Mouse (Mus musculus) naive thymus-derived CD4-positive, alpha-beta T cell, adult 5 months (primary cell): ENCODE measurements around the gene Polr1c. TPM values are rescaled to one million over a fixed set of nuclear protein-coding genes. Genes with fewer than 3 reads are reported as not detected.

ENCODE experiments used
- polyA plus RNA-seq: library from polyadenylated mRNA; unstranded; fragments of 100-300 nt; shearing (Covaris generic); gene quantifications from one replicate; pipeline ENCODE4 v1.2.1, GENCODE M21; 2017

Gene Polr1c
- 54.6 TPM for polyA plus RNA-seq

DNA sequence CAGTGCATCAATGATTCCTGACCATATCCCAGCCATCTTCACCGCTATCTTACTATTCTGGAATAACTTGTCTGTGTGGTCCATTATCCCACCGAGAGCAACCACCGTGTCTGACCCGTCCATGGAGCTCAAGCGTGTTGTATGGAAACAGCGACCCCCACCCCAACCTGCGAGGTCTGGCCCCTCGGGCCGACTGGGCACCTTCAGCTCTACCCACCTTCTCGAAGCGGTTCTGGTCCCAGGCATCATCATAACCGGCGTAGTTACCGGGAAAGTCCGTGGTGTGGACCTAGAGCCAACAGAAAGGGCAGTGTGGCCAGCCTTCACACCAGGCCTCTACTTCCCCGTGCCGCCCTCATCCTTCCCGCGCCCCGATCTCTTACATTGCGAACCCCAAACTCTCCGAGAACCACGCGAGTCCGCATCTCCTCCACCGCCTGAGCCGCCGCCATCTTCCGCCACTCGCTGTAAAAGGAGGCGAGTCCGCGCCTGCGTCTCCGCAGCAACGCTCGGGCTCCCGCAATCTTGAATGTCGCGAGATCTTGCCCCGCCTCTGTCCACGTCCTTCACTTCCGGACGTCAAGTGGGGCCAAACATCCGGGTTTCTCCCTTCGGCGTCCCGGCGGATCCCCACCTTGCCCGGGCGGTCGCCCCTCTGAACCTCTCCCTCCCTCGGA, at the start of gene Polr1c, which contains the start of gene Yipf3:
Gene Polr1c (minus strand): TSS at position 543 of the 677 bp plus-strand sequence.
Gene Yipf3 (plus strand): TSS at position 569 of the 677 bp plus-strand sequence.

DNA sequence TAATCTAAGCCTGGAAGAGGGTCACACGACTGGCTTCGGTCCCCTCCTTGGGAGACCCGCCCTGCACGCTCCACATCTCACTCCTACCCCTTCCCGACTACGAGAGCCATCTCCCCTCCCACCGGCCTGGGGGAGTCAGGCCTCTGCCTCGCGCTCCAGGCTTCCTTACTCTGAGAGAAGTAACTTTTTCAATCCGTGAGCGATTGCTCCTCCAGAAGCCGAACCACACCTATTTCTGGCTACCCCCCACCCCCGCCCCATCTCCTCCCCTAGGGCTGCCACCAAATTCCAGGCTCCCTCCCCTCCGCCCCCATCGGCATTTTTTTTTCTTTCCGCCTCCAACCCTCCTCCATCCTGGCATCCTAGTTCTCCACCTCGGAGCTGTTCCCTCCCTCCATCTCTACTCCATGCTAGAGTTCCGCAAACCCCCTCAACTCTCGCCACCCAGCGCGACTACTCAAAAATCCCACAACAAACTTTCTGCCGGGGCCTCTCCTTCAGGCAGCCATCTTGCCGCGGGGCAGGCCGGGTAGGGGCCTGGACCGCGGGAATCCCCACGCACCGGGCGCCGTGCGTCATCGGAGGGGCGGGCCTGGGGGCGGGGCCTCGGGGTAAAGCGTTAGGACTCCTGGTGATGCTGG, 34.7 kb upstream of the Polr1c start, which contains the start of gene Tjap1:
Gene Tjap1 (minus strand): TSS at position 544 of the 641 bp plus-strand sequence.

GRCm38 (mm10) chr17:46253452-46254084, 5.7 kb upstream of the Polr1c start, which contains the start of gene Lrrc73:
Gene Lrrc73 (plus strand): TSS chr17:46253531.

DNA sequence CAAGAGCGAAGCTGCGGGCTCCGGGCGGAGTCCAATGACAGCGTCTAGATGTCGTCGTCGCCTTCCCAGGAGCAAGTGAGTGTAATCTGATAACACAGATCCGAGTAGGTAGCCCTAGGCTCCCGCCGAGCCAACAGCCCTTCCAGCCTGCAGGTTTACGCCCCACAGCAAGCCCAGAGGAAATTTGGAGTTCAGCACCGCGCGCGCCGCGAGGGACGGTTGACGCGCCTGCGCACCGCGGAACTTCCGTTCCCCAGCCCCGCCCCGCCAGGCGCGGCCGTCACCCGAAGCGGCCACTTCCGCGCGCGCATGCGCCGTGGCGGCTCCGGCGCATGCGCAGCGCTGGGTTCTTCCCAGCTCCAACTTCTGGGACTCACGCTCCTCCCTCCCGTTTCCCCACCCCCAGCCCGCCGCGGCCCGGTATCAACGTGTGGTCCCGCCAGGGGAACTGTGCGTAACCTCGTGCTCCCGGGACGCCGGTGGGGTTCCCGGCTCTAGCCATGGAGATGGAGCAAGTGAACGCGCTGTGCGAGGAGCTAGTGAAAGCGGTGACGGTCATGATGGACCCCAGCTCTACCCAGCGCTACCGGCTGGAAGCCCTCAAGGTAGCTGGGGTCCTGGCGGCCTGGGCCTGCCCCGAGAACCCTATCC, 45.3 kb downstream of the Polr1c start, which contains the start of the genes Polh and Xpo5:
Gene Polh (minus strand): TSS at position 225 of the 651 bp plus-strand sequence.
Gene Xpo5 (plus strand): TSS at position 362 of the 651 bp plus-strand sequence.

Other genes starting within 250 kb of the Polr1c start
- gene Vegfa, start 215.7 kb downstream of the Polr1c start, polyA plus RNA-seq = 5.0 TPM
- gene Mrps18a, start 137.1 kb downstream of the Polr1c start, polyA plus RNA-seq = 81.6 TPM
- gene Rsph9, start 103.8 kb downstream of the Polr1c start, polyA plus RNA-seq = 0.87 TPM
- 41.2 TPM for gene Mad2l1bp, start 94.5 kb downstream of the Polr1c start, polyA plus RNA-seq
- 72.4 TPM for gene Gtpbp2, start 87.0 kb downstream of the Polr1c start, polyA plus RNA-seq
- gene Polh, start 45.4 kb downstream of the Polr1c start, polyA plus RNA-seq = 5.0 TPM
- gene Xpo5, start 45.3 kb downstream of the Polr1c start, polyA plus RNA-seq = 32.3 TPM
- gene Yipf3, start within 50 bp of the Polr1c start, polyA plus RNA-seq = 174 TPM
- 0.21 TPM for gene Lrrc73, start 5.5 kb upstream of the Polr1c start, polyA plus RNA-seq
- gene Tjap1, start 35.0 kb upstream of the Polr1c start, polyA plus RNA-seq = 38.5 TPM
- gene Dlk2, start 49.4 kb upstream of the Polr1c start, polyA plus RNA-seq = not detected
- 5.6 TPM for gene Abcc10, start 80.3 kb upstream of the Polr1c start, polyA plus RNA-seq
- gene Zfp318, start 135.7 kb upstream of the Polr1c start, polyA plus RNA-seq = 10.7 TPM
- gene Crip3, start 180.9 kb upstream of the Polr1c start, polyA plus RNA-seq = not detected
- not detected for gene Slc22a7, start 190.4 kb upstream of the Polr1c start, polyA plus RNA-seq
- not detected for gene Ttbk1, start 239.6 kb upstream of the Polr1c start, polyA plus RNA-seq
- gene Dnph1, start 248.7 kb upstream of the Polr1c start, polyA plus RNA-seq = not detected